Mouse (Mus musculus): Measurements from ENCODE around the gene Meis1.

Meis1 gene

GRCm38 (mm10) chr11:18948600-18949295 lies 70.0 kb downstream of the Meis1 start:
- DNase-seq (ENCODE audit: low read depth, low spot score): no peak

- DNase-seq (ENCODE audit: low read depth, low spot score): no peak
Observed at GRCm38 (mm10) chr11:18947434-18947833, 71.4 kb downstream of the Meis1 start.

GRCm38 (mm10) chr11:18945778-18946177 lies 73.0 kb downstream of the Meis1 start:
- DNase-seq (ENCODE audit: low read depth, low spot score): no peak

GRCm38 (mm10) chr11:18944972-18945625 lies 73.7 kb downstream of the Meis1 start:
- DNase-seq (ENCODE audit: low read depth, low spot score): no peak

GRCm38 (mm10) chr11:18944209-18944608 lies 74.6 kb downstream of the Meis1 start:
- no peak for DNase-seq (ENCODE audit: low read depth, low spot score)

GRCm38 (mm10) chr11:18942990-18943389 lies 75.8 kb downstream of the Meis1 start:
- DNase-seq (ENCODE audit: low read depth, low spot score): no peak

GRCm38 (mm10) chr11:18940916-18941315 lies 77.9 kb downstream of the Meis1 start:
- no peak for DNase-seq (ENCODE audit: low read depth, low spot score)

- no peak for DNase-seq (ENCODE audit: low read depth, low spot score)
Observed at GRCm38 (mm10) chr11:18934921-18935320, 83.9 kb downstream of the Meis1 start.

- no peak for DNase-seq (ENCODE audit: low read depth, low spot score)
Observed at GRCm38 (mm10) chr11:18931001-18931874, 87.5 kb downstream of the Meis1 start.

- DNase-seq (ENCODE audit: low read depth, low spot score): no peak
Observed at GRCm38 (mm10) chr11:18929779-18930728, 88.7 kb downstream of the Meis1 start.

GRCm38 (mm10) chr11:18927351-18927750 lies 91.4 kb downstream of the Meis1 start:
- DNase-seq (ENCODE audit: low read depth, low spot score): no peak

GRCm38 (mm10) chr11:18926798-18927197 lies 92.0 kb downstream of the Meis1 start:
- DNase-seq (ENCODE audit: low read depth, low spot score): no peak

GRCm38 (mm10) chr11:18924583-18925334 lies 94.0 kb downstream of the Meis1 start:
- DNase-seq (ENCODE audit: low read depth, low spot score): no peak

GRCm38 (mm10) chr11:18923274-18923673 lies 95.5 kb downstream of the Meis1 start:
- DNase-seq (ENCODE audit: low read depth, low spot score): no peak

- DNase-seq (ENCODE audit: low read depth, low spot score): no peak
Observed at GRCm38 (mm10) chr11:18920651-18921050, 98.1 kb downstream of the Meis1 start.

- no peak for DNase-seq (ENCODE audit: low read depth, low spot score)
Observed at GRCm38 (mm10) chr11:18919162-18919762, 99.5 kb downstream of the Meis1 start.

GRCm38 (mm10) chr11:18917887-18918286 lies 100.9 kb downstream of the Meis1 start:
- no peak for DNase-seq (ENCODE audit: low read depth, low spot score)

- no peak for DNase-seq (ENCODE audit: low read depth, low spot score)
Observed at GRCm38 (mm10) chr11:18913251-18913650, 105.5 kb downstream of the Meis1 start.

- DNase-seq (ENCODE audit: low read depth, low spot score): no peak
Observed at GRCm38 (mm10) chr11:18912311-18913019, 106.3 kb downstream of the Meis1 start.
